Mouse (Mus musculus) heart, postnatal 36 days (tissue): ENCODE measurements at regions not wholly inside any gene's neighbourhood (a gene's known extent, or its start where the extent isn't known, plus 50 kb on each side); places are given as distances from the start of the nearest gene placed in this dataset.
A peak's percentile ranks its signal among the peaks of the same experiment; 100 is the strongest.

Source experiments
- DNase-seq, 2 experiments: peaks; one replicate each; pipeline ENCODE4 v3.0.0; 2021 to 2022
- intact Hi-C: fragments of 180-260 bp; cut with DNase I; formaldehyde crosslinking; loops from one replicate; pipeline ENCODE4 v1.15.1; 2025

DNA sequence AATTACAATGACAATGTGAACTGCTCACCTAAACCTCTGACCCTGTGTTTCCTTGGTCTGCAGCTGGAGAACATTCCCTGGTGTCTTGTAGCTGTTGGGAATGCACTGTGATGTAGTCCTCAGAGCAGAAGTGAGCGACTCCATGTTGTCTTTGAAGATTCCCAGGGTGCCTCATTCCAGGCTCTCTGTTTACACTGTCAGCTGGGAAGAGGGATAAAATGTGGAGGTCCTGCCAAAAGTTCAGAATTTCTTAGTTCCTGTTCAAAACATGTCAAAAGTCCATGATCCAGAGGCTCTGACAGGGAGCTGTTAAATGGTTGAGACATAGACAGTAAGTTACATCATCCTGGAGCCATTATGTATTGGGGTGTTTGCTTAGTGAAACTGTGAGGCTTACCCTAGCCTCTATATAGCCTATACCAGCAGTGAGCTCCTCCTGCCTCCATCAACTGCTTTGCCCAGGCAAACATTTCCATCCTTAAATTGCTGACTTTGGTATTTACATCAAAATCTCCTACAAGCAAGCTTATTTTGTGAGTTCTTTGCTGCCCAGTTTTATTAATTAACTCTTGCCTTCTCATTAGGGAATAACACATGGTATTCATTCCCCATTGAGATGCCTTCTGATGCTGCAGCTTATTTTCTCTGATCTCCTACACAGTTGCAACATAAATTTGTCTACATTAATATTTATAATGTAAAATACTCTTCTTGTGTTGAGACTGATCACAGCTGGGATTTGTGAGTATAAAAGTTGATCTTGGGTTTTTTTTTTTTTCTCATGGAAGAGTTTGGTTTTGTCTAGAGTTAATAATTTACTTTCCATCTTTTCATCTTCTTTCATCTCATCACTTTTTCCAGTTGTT lies 1170.2 kb downstream of the Sorcs3 start:
- intact Hi-C loops = no loop called here

DNA sequence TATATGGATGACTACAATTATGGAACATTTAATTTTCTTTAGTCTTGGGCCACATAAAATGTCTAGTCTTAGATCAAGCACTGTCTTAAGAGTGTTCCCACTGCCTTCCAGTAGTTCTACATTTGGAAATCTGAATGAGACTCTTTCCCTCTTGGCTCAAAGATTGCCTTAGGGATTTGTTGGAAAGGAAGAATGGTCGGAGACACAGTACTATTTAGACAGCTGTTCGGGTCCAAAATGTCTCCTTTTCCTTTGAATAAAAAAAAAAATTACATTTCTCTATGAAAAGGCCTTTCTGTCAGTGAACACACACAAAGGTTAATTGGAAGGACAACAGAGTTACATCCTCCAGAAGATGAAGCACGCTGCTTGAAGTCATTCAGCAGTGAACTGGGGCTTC lies 1173.8 kb downstream of the Sorcs3 start:
- intact Hi-C loops = no loop called here
- DNase-seq = no peak

More for the DNA sequence above, 1170.2 kb downstream of the Sorcs3 start:
- DNase-seq = no peak

DNA sequence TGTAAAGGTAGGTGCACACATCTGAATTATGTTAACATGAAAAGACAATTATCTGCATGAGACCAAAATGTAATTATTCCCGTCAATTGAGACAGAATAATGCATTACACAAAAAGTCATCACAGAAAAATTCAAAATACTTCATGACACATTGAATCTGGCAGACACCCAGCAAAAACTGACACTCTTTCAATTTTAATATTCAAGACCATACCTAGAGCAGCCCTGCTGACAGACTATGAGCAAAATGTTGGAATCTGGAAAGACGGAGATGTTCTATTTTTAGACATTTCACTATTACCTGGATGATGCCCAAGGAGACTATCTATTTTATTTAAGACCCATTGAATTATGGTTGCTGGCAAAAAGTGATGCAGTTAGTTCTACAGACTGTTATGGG lies 1190.4 kb downstream of the Sorcs3 start:
- intact Hi-C loops = no loop called here
- DNase-seq = no peak

DNA sequence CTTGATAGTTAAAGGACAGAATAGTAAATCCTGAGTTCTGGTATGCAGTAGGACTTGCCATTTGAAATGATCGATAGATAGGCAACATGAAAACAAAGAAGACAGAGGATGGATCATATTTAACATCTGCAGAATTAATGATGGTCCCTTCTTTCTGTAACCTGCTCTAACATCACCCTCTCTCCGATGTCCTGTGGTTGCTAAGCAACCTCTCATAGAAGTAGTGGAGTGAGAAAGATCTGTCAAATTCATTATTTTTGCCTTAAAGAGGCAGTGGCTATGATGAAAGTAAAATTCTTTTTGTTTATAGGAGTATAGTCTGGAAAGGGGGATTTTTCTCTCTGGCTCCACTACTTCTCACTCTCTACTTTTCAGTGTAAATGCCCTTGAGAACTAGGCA lies 1209.5 kb downstream of the Sorcs3 start:
- intact Hi-C loops = no loop called here
- DNase-seq = no peak

DNA sequence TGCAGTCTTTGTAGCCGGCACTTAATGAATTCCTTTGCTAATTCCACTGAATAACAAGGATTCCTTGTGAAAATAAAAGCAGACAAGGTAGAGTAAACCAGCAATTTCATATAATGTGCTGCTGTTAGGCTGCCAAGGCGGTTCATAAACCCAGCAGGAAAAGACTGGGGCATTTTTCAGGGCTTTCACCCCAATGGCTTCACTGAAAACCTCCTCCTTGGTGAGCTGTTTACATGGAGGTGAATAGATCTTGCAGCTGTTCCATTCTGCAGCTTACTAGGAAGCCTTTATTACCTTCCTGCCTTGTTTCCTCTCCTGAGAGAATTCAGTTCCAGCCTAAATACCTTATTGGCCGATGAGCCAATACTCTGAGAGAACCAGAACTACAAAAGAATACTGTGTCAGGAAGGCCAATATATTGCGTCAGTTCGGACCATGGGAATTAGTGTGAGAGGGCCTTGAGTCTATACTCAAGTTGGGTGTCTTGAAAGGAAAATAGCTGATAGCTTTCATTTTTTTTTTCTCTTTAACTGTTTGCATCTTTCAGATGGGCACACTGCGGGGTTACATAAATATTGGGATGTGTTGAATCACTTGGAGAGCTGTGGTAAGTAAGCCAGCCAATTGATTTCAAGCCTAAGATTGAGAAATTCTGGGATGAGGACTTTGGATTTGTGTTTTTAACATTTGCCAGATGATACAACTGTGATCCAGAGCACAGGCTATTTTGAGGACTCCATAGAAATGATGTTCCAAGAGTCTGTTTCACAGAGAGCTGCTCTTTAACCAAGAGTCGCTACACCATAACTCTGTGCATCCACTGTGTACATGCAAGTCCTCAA lies 1217.5 kb downstream of the Sorcs3 start:
- intact Hi-C loops = no loop called here
- peak in 1 of 2 experiments; percentile 1 for DNase-seq
